Comparison of ENCODE assay signal across 8 mouse cellular contexts in the genomic region with DNA sequence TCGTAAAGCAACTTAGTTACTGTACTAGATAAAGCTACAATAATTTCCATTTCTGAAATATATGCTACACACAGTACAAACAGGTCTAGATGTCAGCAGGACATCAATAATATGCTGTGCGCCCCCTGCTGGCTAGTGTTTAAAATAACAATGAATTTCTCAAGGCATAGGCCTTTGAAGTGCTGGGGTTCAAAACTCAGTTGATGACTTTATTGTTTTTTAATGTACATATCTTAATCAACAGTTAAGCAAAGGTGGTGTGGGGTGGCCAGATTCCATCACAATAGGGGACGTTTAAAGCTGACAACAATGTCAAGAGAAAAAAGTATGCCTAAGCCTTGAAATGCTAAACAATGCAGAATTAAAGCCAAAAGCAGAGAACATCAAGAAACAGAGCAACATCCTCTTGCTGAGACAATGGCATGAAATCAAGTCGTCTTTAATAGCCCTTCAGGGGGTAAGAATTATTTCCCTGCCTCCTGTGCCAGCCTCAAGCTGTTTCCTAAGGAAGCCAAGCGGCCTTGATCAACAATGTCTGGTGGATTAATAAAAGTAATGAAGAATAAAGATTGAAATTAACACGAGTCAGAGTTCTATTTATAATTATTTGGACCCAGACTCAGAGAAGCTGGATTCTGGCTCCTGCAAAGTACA. TPM values are rescaled to one million over a fixed set of nuclear protein-coding genes. Genes with fewer than 3 reads are reported as not detected.
DNase-seq lines count a peak whose midpoint lies in the region; ATAC-seq lines count a peak whose summit lies in the region.

No protein-coding gene starts in this region.

- H3K27ac ChIP-seq in forebrain, embryonic 14.5 days (ENCODE audit: low read depth, low read length): no peak overlapping the region
- no peak overlapping the region for H3K27ac ChIP-seq in forebrain, embryonic 15.5 days (replicated peaks)
- peak overlapping the region; percentile 25 for H3K27ac ChIP-seq in heart, embryonic 13.5 days (replicated peaks)

- no peak for ATAC-seq in forebrain, embryonic 14.5 days
- ATAC-seq in forebrain, embryonic 15.5 days (replicated peaks): no peak
- ATAC-seq in heart, embryonic 13.5 days (ENCODE audit: extremely low read depth, insufficient number of reproducible peaks, low FRiP score, low TSS enrichment): no peak
- 0 out of 2 replicates have a peak, but pooled peaks have one; percentile 31 for ATAC-seq in megakaryocyte-erythroid progenitor cell, adult 5-6 weeks (replicated peaks; ENCODE audit: low FRiP score, low TSS enrichment, poor library complexity, severe bottlenecking)

- peak overlapping the region; percentile 100; the same call in 1 of the 2 replicates for H3K4me2 ChIP-seq in forebrain, embryonic 14.5 days (ENCODE audit: low read length)
- H3K4me2 ChIP-seq in forebrain, embryonic 15.5 days (replicated peaks): no peak overlapping the region
- H3K4me2 ChIP-seq in heart, embryonic 13.5 days: peak overlapping the region; percentile 84

- no peak overlapping the region for H3K9ac ChIP-seq in forebrain, embryonic 14.5 days (ENCODE audit: low read length)
- H3K9ac ChIP-seq in forebrain, embryonic 15.5 days (replicated peaks): no peak overlapping the region
- H3K9ac ChIP-seq in heart, embryonic 13.5 days: peak overlapping the region; percentile 94

- DNase-seq in forebrain, embryonic 14.5 days (ENCODE audit: low spot score): peak; percentile 78
- DNase-seq in Muller cell, postnatal 12 days (ENCODE audit: inconsistent ontology term): peak; percentile 41
- DNase-seq in cerebellum, postnatal 4 days (ENCODE audit: low spot score in 2 of 2): peak; percentile 47 to 60
- peak; percentile 28 for DNase-seq in large intestine, adult 2 months (ENCODE audit: low read depth, low spot score)
- DNase-seq in spleen, postnatal 36 days (ENCODE audit: low spot score in 2 of 2): peak; percentile 58 to 71

- WGBS in forebrain, embryonic 14.5 days: 28% methylated on average over 6 of the region's 6 CpGs
- 30% methylated on average over 6 of the region's 6 CpGs for WGBS in forebrain, embryonic 15.5 days
- 22% methylated on average over 6 of the region's 6 CpGs for WGBS in heart, embryonic 13.5 days
- WGBS in large intestine, adult 2 months: 29% methylated on average over 6 of the region's 6 CpGs

- no peaks in the 10 kb centered on the region for H3K36me3 ChIP-seq in forebrain, embryonic 14.5 days (ENCODE audit: control insufficient read depth, insufficient read depth, low read length)
- H3K36me3 ChIP-seq in forebrain, embryonic 15.5 days: no peaks in the 10 kb centered on the region
- H3K36me3 ChIP-seq in heart, embryonic 13.5 days: no peaks in the 10 kb centered on the region

- no peak overlapping the region for H3K4me3 ChIP-seq in forebrain, embryonic 14.5 days (ENCODE audit: low read depth, low read length)
- no peak overlapping the region for H3K4me3 ChIP-seq in forebrain, embryonic 15.5 days
- H3K4me3 ChIP-seq in heart, embryonic 13.5 days: peak overlapping the region; percentile 97

- H3K4me1 ChIP-seq in forebrain, embryonic 14.5 days (ENCODE audit: control insufficient read depth, insufficient read depth, low read length): no peaks in the 10 kb centered on the region; the same call in 1 of the 2 replicates
- peaks cover 13% of the 10 kb centered on the region for H3K4me1 ChIP-seq in forebrain, embryonic 15.5 days
- H3K4me1 ChIP-seq in heart, embryonic 13.5 days: peaks cover 45% of the 10 kb centered on the region

- H3K9me3 ChIP-seq in forebrain, embryonic 14.5 days (replicated peaks; ENCODE audit: control insufficient read depth, low read length): no peaks in the 10 kb centered on the region
- no peaks in the 10 kb centered on the region for H3K9me3 ChIP-seq in forebrain, embryonic 15.5 days
- H3K9me3 ChIP-seq in heart, embryonic 13.5 days: no peaks in the 10 kb centered on the region

- peaks cover 52% of the 10 kb centered on the region for H3K27me3 ChIP-seq in forebrain, embryonic 14.5 days (replicated peaks; ENCODE audit: control insufficient read depth, insufficient read depth, low read length)
- H3K27me3 ChIP-seq in forebrain, embryonic 15.5 days: peaks cover 50% of the 10 kb centered on the region
- peaks cover 17% of the 10 kb centered on the region for H3K27me3 ChIP-seq in heart, embryonic 13.5 days (replicated peaks)

RNA-seq across cellular contexts. Expression of a gene that starts 2.0 kb away (rescaled TPM):
- 2.2 and 3.5 TPM in 2 replicates for polyA plus RNA-seq in forebrain, embryonic 14.5 days (2014; fragmentation: Nextera tagmentation; extraction: Ambion mirVana)
- polyA plus RNA-seq in forebrain, embryonic 15.5 days (2015; fragmentation: Nextera tagmentation; extraction: Ambion mirVana): 2.0 and 2.3 TPM in 2 replicates
- polyA plus RNA-seq in heart, embryonic 13.5 days (2015; fragmentation: Nextera tagmentation; extraction: Ambion mirVana): 19.1 and 20.5 TPM in 2 replicates
- 4.7 and 7.5 TPM in 2 replicates for polyA plus RNA-seq in large intestine, adult 2 months (2012; rRNA removed)
- total RNA-seq in megakaryocyte-erythroid progenitor cell, adult 5-6 weeks (2014; fragmentation: Nextera tagmentation): 28.8 and 36.5 TPM in 2 replicates
- total RNA-seq in megakaryocyte-erythroid progenitor cell, adult 5-6 weeks (2017): 25.6 and 35.5 TPM in 2 replicates

RNA-seq across cellular contexts. Expression of a gene that starts 43.6 kb away (rescaled TPM):
- 1.4 and 1.8 TPM in 2 replicates for polyA plus RNA-seq in forebrain, embryonic 14.5 days (2014; fragmentation: Nextera tagmentation; extraction: Ambion mirVana)
- polyA plus RNA-seq in forebrain, embryonic 15.5 days (2015; fragmentation: Nextera tagmentation; extraction: Ambion mirVana): 1.6 and 1.7 TPM in 2 replicates
- 0.59 and 0.64 TPM in 2 replicates for polyA plus RNA-seq in heart, embryonic 13.5 days (2015; fragmentation: Nextera tagmentation; extraction: Ambion mirVana)
- 0.32 and 0.41 TPM in 2 replicates for polyA plus RNA-seq in large intestine, adult 2 months (2012; rRNA removed)
- total RNA-seq in megakaryocyte-erythroid progenitor cell, adult 5-6 weeks (2014; fragmentation: Nextera tagmentation): 0.11 and 0.15 TPM in 2 replicates
- 0.85 TPM in 1 of 2 replicates, not detected in the other for total RNA-seq in megakaryocyte-erythroid progenitor cell, adult 5-6 weeks (2017)

Comparison
In these comparisons a context has a peak if more than half of its experiments do, and no peak if none do; other contexts are left out.
1. DNase-seq: peak in every context shown above with its lines; median percentile 78 in forebrain, embryonic 14.5 days; 64 in spleen, postnatal 36 days; 54 in cerebellum, postnatal 4 days; 41 in Muller cell, postnatal 12 days; 28 in large intestine, adult 2 months.